Mouse (Mus musculus): ENCODE data around the gene Gm11232. TPM values are rescaled to one million over a fixed set of nuclear protein-coding genes. Genes with fewer than 3 reads are reported as not detected.

The Gm11232 gene
- total and polyA plus RNA-seq, 2 experiments from 2014 or later, result not detected

DNA sequence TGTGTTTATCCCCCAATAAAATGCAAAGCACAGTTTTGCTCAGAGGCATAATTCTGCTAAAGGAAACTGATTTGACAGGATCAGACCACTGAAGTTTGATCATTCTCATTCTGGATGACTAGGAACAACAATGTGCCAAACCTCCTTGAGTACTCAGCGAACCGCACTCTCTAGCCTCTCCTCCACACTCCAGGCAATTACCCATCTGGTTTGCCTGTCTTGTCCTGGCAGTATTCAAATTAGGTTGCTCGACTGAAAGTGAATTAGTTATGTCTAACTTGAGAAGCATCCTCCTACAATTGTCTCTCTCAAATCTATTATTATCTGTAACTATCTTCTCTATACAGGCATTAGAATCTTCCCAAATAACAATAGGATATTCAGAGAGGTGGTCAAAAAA lies 22.5 kb downstream of the Gm11232 start:
- H3K9ac ChIP-seq (replicated peaks; ENCODE audit: low read length), result no peak overlapping the region
- H3K4me3 ChIP-seq (ENCODE audit: low read length), result no peak overlapping the region
- no peak overlapping the region for H3K4me2 ChIP-seq (ENCODE audit: low read depth, low read length)
- DNase-seq (ENCODE audit: low spot score), result peak; percentile 38
- no peaks in the 10 kb centered on the region for H3K27me3 ChIP-seq (ENCODE audit: insufficient read depth, low read length)
- H3K4me1 ChIP-seq (ENCODE audit: insufficient read depth, low read length), result no peaks in the 10 kb centered on the region
- H3K9me3 ChIP-seq (ENCODE audit: low read length), result no peaks in the 10 kb centered on the region
- TF ChIP-seq CTCF (IDR thresholded peaks at IDR 0.05; ENCODE audit: low read depth), result no peak
- 55% methylated on average over 3 of the region's 3 CpGs for WGBS
- H3K27ac ChIP-seq, result no peak overlapping the region
- H3K36me3 ChIP-seq (ENCODE audit: insufficient read depth, low read length), result no peaks in the 10 kb centered on the region
- no peak for ATAC-seq

GRCm38 (mm10) chr4:71729401-71729800 lies 28.4 kb downstream of the Gm11232 start:
- H3K27ac ChIP-seq, result no peak overlapping the region
- TF ChIP-seq CTCF (IDR thresholded peaks at IDR 0.05; ENCODE audit: low read depth), result no peak
- H3K36me3 ChIP-seq (ENCODE audit: insufficient read depth, low read length), result no peaks in the 10 kb centered on the region
- no peaks in the 10 kb centered on the region for H3K9me3 ChIP-seq (ENCODE audit: low read length)
- ATAC-seq (no peak), DNase-seq (ENCODE audit: low spot score) (peak; percentile 47)
- H3K9ac ChIP-seq (replicated peaks; ENCODE audit: low read length), result no peak overlapping the region
- H3K4me3 ChIP-seq (ENCODE audit: low read length), result no peak overlapping the region
- H3K27me3 ChIP-seq (ENCODE audit: insufficient read depth, low read length), result no peaks in the 10 kb centered on the region
- H3K4me2 ChIP-seq (ENCODE audit: low read depth, low read length), result no peak overlapping the region
- H3K4me1 ChIP-seq (ENCODE audit: insufficient read depth, low read length), result no peaks in the 10 kb centered on the region

DNA sequence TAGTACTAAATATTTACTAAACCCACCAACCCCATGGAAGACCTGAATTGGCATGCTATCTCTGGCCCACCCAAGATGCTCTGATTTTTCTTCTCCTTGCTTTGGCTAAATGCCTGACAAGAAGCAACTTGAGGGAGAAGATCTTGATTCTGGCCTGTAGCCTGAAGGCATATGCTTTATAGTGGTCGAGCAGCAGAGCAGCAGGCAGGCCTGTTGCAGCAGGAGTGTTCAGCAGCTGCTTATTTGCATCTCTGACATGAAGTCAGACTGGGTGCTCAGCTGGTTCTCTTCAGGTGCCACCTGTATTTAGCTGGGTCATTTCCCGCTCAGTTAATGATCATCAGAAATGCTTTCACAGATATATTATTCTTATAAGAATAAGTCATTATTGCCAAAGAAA lies 30.2 kb downstream of the Gm11232 start:
- Histone ChIP-seq H3K4me3 (ENCODE audit: low read length) (no peak overlapping the region), H3K4me1 (ENCODE audit: insufficient read depth, low read length) (no peaks in the 10 kb centered on the region), H3K36me3 (ENCODE audit: insufficient read depth, low read length) (no peaks in the 10 kb centered on the region), H3K9me3 (ENCODE audit: low read length) (no peaks in the 10 kb centered on the region), H3K4me2 (ENCODE audit: low read depth, low read length) (no peak overlapping the region), H3K27ac (no peak overlapping the region), H3K27me3 (ENCODE audit: insufficient read depth, low read length) (no peaks in the 10 kb centered on the region), H3K9ac (replicated peaks; ENCODE audit: low read length) (no peak overlapping the region)
- WGBS, result 28% methylated on average over 2 of the region's 2 CpGs
- ATAC-seq (peak; percentile 76), DNase-seq (ENCODE audit: low spot score) (peak; percentile 62)
- TF ChIP-seq CTCF (IDR thresholded peaks at IDR 0.05; ENCODE audit: low read depth), result no peak

- Histone ChIP-seq H3K27ac (no peak overlapping the region), H3K9me3 (ENCODE audit: low read length) (no peaks in the 10 kb centered on the region), H3K9ac (replicated peaks; ENCODE audit: low read length) (no peak overlapping the region), H3K4me1 (ENCODE audit: insufficient read depth, low read length) (no peaks in the 10 kb centered on the region), H3K27me3 (ENCODE audit: insufficient read depth, low read length) (no peaks in the 10 kb centered on the region), H3K4me3 (ENCODE audit: low read length) (no peak overlapping the region), H3K36me3 (ENCODE audit: insufficient read depth, low read length) (no peaks in the 10 kb centered on the region), H3K4me2 (ENCODE audit: low read depth, low read length) (no peak overlapping the region)
- no peak for TF ChIP-seq CTCF (IDR thresholded peaks at IDR 0.05; ENCODE audit: low read depth)
- ATAC-seq (no peak), DNase-seq (ENCODE audit: low spot score) (peak; percentile 3)
- WGBS, result 74% methylated on average over 4 of the region's 4 CpGs
Measured at GRCm38 (mm10) chr4:71727056-71727455, 30.7 kb downstream of the Gm11232 start.

DNA sequence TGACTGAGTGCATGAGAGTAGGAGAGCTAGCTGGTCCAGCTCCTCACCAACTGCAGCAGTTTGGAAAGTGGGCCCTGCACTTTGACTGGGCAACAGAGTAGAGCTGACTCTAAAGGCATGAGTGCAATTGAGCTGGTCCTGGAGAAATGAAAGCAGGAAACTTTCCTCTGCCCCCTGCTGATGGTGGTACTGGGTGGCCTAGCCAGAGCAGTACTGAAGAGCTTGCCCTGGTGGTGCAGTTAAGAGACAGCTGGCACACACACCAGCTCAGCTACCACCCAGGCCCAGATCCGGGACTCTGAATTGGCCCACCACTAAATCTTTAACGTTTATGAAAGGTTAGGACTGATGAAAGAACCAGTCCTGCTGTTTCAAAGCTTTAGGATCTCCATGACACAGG lies 31.9 kb downstream of the Gm11232 start:
- TF ChIP-seq CTCF (IDR thresholded peaks at IDR 0.05; ENCODE audit: low read depth), result no peak
- H3K9ac ChIP-seq (replicated peaks; ENCODE audit: low read length), result no peak overlapping the region
- WGBS, result 55% methylated on average over 2 of the region's 2 CpGs

More for the DNA sequence above, 31.9 kb downstream of the Gm11232 start:
- Histone ChIP-seq H3K4me1 (ENCODE audit: insufficient read depth, low read length) (no peaks in the 10 kb centered on the region), H3K27ac (no peak overlapping the region), H3K4me3 (ENCODE audit: low read length) (no peak overlapping the region), H3K36me3 (ENCODE audit: insufficient read depth, low read length) (no peaks in the 10 kb centered on the region), H3K4me2 (ENCODE audit: low read depth, low read length) (no peak overlapping the region), H3K9me3 (ENCODE audit: low read length) (no peaks in the 10 kb centered on the region), H3K27me3 (ENCODE audit: insufficient read depth, low read length) (no peaks in the 10 kb centered on the region)
- DNase-seq (ENCODE audit: low spot score) (no peak), ATAC-seq (no peak)
